Mouse (Mus musculus): ENCODE measurements around the gene Zpr1.

DNA sequence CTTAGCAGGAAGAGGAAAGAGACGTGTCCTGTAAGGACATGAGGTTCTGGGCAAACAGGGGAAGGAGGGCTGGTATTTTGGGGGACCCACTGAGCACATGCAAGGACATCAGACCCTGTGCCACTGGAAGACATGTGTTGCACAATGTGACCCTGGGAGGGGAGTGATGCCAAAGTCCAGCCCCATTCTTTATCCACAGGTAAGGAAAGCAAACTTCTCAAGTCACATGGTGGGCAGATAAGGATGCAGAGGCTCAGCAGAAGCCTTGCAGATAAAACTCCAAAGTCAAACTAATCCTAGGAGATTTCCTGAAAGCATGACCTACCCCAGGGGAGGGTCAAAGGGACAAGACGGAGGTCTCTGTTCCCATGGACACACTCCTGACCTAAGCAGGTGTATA, 31.0 kb upstream of the Zpr1 start:
- no peak for TF ChIP-seq CTCF (IDR thresholded peaks at IDR 0.05; ENCODE audit: extremely low read depth, insufficient read depth, insufficient read length, insufficient replicate concordance)
- TF ChIP-seq POLR2A (IDR thresholded peaks at IDR 0.05; ENCODE audit: low read depth, low read length) = no peak

All from spleen, adult 2 months (tissue).